Mouse (Mus musculus) heart, postnatal 10 days (tissue): Measurements from ENCODE around the gene Sync. TPM values are rescaled to one million over a fixed set of nuclear protein-coding genes. Genes with fewer than 3 reads are reported as not detected.

Experiments
- DNase-seq, 2 experiments: peaks; one replicate each; pipeline ENCODE4 v3.0.0; 2021
- intact Hi-C: fragments of 180-260 bp; cut with DNase I; formaldehyde crosslinking; loops from one replicate; pipeline ENCODE4 v1.15.1; 2025
- microRNA-seq, 2 experiments: library from miRNA; unstranded; fragments of <30 nt; microRNA quantifications; one replicate each; pipeline ENCODE4 v1.2.0; 2022
- total RNA-seq, 2 experiments: library from RNA; stranded (reverse); gene quantifications; 2 replicates each; pipeline ENCODE4 v1.2.3; 2021

The Sync gene
- total RNA-seq, 2 experiments from 2014 or later = 13.4 TPM

- no peak for DNase-seq
- intact Hi-C loops = no loop called here
Observed at GRCm38 (mm10) chr4:129354236-129354635, 66.8 kb downstream of the Sync start.

- no peak for DNase-seq
- intact Hi-C loops = no loop called here
Observed at GRCm38 (mm10) chr4:129357613-129358163, 70.3 kb downstream of the Sync start.

Small RNAs within 50 kb of the gene (microRNA-seq; reads per million reads assigned to microRNA genes)
- gene Gm22994 = 0 reads per million in 2 experiments

Other genes with a start within 250 kb of the Sync start
- 10 to 100 TPM; 20.9 to 22.2 TPM for gene Rnf19b, start 229.3 kb upstream of the Sync start, total RNA-seq
- gene Tmem54, start 182.1 kb upstream of the Sync start, total RNA-seq = not detected
- gene Hpca, start 165.6 kb upstream of the Sync start, total RNA-seq = under 1 TPM in 1 of 2 experiments, not detected in 1; 0.47 TPM
- gene Fndc5, start 150.6 kb upstream of the Sync start, total RNA-seq = 100 to 1,000 TPM; 162 to 167 TPM
- 10 to 100 TPM; 18.0 to 21.7 TPM for gene S100pbp, start 97.9 kb upstream of the Sync start, total RNA-seq
- 10 to 100 TPM; 38.8 to 39.2 TPM for gene Yars, start 97.9 kb upstream of the Sync start, total RNA-seq
- 1 to 10 TPM; 4.9 to 5.9 TPM for gene C77080, start 26.2 kb upstream of the Sync start, total RNA-seq
- gene Rbbp4, start 47.8 kb downstream of the Sync start, total RNA-seq = 100 to 1,000 TPM; 134 to 137 TPM
- 10 to 100 TPM; 21.9 to 22.1 TPM for gene Zbtb8os, start 48.1 kb downstream of the Sync start, total RNA-seq
- gene Zbtb8a, start 90.5 kb downstream of the Sync start, total RNA-seq = 1 to 10 TPM; 5.9 to 7.1 TPM
- gene Zbtb8b, start 153.2 kb downstream of the Sync start, total RNA-seq = under 1 TPM; 0.29 to 0.52 TPM
- gene Bsdc1, start 174.0 kb downstream of the Sync start, total RNA-seq = 10 to 100 TPM; 35.9 to 38.2 TPM
- not detected for gene Tssk3, start 203.4 kb downstream of the Sync start, total RNA-seq
- gene Fam229a, start 203.6 kb downstream of the Sync start, total RNA-seq = not detected
- 10 to 100 TPM; 42.3 to 63.4 TPM for gene Marcksl1, start 226.0 kb downstream of the Sync start, total RNA-seq